Mouse (Mus musculus): ENCODE measurements around the gene Fgf6. TPM values are rescaled to one million over a fixed set of nuclear protein-coding genes. Genes with fewer than 3 reads are reported as not detected.

Fgf6 gene
- polyA plus RNA-seq, 1 experiment from 2014 or later: 1.7 TPM

Other genes with a start within 250 kb of the Fgf6 start
- gene Ndufa9, start 166.4 kb upstream of the Fgf6 start, polyA plus RNA-seq (2015; fragmentation: Nextera tagmentation; extraction: Ambion mirVana): 165 TPM in 2 replicates
- 0.08 and 0.09 TPM in 2 replicates for gene Akap3, start 162.5 kb upstream of the Fgf6 start, polyA plus RNA-seq (2015; fragmentation: Nextera tagmentation; extraction: Ambion mirVana)
- gene Dyrk4, start 93.7 kb upstream of the Fgf6 start, polyA plus RNA-seq (2015; fragmentation: Nextera tagmentation; extraction: Ambion mirVana): 0.62 and 1.2 TPM in 2 replicates
- 47.2 and 47.4 TPM in 2 replicates for gene Rad51ap1, start 76.0 kb upstream of the Fgf6 start, polyA plus RNA-seq (2015; fragmentation: Nextera tagmentation; extraction: Ambion mirVana)
- gene D6Wsu163e, start 75.6 kb upstream of the Fgf6 start, polyA plus RNA-seq (2015; fragmentation: Nextera tagmentation; extraction: Ambion mirVana): 17.1 and 19.2 TPM in 2 replicates
- 0.20 and 0.35 TPM in 2 replicates for gene Fgf23, start 57.3 kb downstream of the Fgf6 start, polyA plus RNA-seq (2015; fragmentation: Nextera tagmentation; extraction: Ambion mirVana)
- 2.7 and 3.1 TPM in 2 replicates for gene Tigar, start 94.0 kb downstream of the Fgf6 start, polyA plus RNA-seq (2015; fragmentation: Nextera tagmentation; extraction: Ambion mirVana)
- 918 and 948 TPM in 2 replicates for gene Ccnd2, start 136.6 kb downstream of the Fgf6 start, polyA plus RNA-seq (2015; fragmentation: Nextera tagmentation; extraction: Ambion mirVana)

All from embryonic facial prominence, embryonic 15.5 days (tissue).